Mouse (Mus musculus): ENCODE results near the gene 1700056E22Rik. TPM values are rescaled to one million over a fixed set of nuclear protein-coding genes. Genes with fewer than 3 reads are reported as not detected.
A peak's percentile ranks its signal among the peaks of the same experiment; 100 is the strongest.

1700056E22Rik gene
- polyA plus RNA-seq, 2 experiments = 0.27 to 0.51 TPM

GRCm38 (mm10) chr1:184015995-184016730, 17.9 kb downstream of the 1700056E22Rik start:
- DNase-seq (ENCODE audit: low read depth in 3 of 3, low spot score in 3 of 3) (peak in 1 of 3 experiments; percentile 42), ATAC-seq (ENCODE audit: insufficient read depth) (peak; percentile 70)
- WGBS (ENCODE audit: insufficient replicate concordance) = 44% methylated on average over 10 of the region's 10 CpGs
- Histone ChIP-seq H3K9me3 (ENCODE audit: control insufficient read depth, low read length) (no peaks in the 10 kb centered on the region), H3K27me3 (ENCODE audit: control insufficient read depth, insufficient read depth, low read length) (no peaks in the 10 kb centered on the region), H3K4me2 (ENCODE audit: low read depth) (no peak overlapping the region), H3K4me1 (replicated peaks; ENCODE audit: control insufficient read depth in 2 of 2, insufficient read depth in 2 of 2, low read length in 1 of 2) (peaks cover 4 to 7% of the 10 kb centered on the region in 2 experiments; a peak in 3 of 4 replicates), H3K27ac (no peak overlapping the region), H3K4me3 (ENCODE audit: insufficient read depth in 1 of 2, low read depth in 2 of 2, low read length in 2 of 2) (no peak overlapping the region), H3K9ac (replicated peaks) (no peak overlapping the region), H3K36me3 (replicated peaks; ENCODE audit: control insufficient read depth, insufficient read depth, low read depth) (no peaks in the 10 kb centered on the region)
- TF ChIP-seq CTCF (IDR thresholded peaks at IDR 0.05; ENCODE audit: low read depth) = no peak
- TF ChIP-seq EP300 (IDR thresholded peaks at IDR 0.05; ENCODE audit: low read depth) = 0 out of 2 replicates have a peak, but pooled peaks have one; percentile 34

- H3K27ac ChIP-seq = no peak overlapping the region
- no peak overlapping the region for H3K4me2 ChIP-seq (ENCODE audit: low read depth)
- no peaks in the 10 kb centered on the region for H3K27me3 ChIP-seq (ENCODE audit: control insufficient read depth, insufficient read depth, low read length)
- no peaks in the 10 kb centered on the region for H3K36me3 ChIP-seq (replicated peaks; ENCODE audit: control insufficient read depth, insufficient read depth, low read depth)
- no peak for TF ChIP-seq EP300 (IDR thresholded peaks at IDR 0.05; ENCODE audit: low read depth)
- TF ChIP-seq CTCF (IDR thresholded peaks at IDR 0.05; ENCODE audit: low read depth) = no peak
- no peak overlapping the region for H3K9ac ChIP-seq (replicated peaks)
- H3K4me1 ChIP-seq (replicated peaks; ENCODE audit: control insufficient read depth in 2 of 2, insufficient read depth in 2 of 2, low read length in 1 of 2) = peaks cover 4 to 7% of the 10 kb centered on the region in 2 experiments; a peak in 3 of 4 replicates
- H3K4me3 ChIP-seq (ENCODE audit: insufficient read depth in 1 of 2, low read depth in 2 of 2, low read length in 2 of 2) = no peak overlapping the region
- ATAC-seq (ENCODE audit: insufficient read depth) = no peak
- no peak for DNase-seq (ENCODE audit: low read depth in 3 of 3, low spot score in 3 of 3)
- H3K9me3 ChIP-seq (ENCODE audit: control insufficient read depth, low read length) = no peaks in the 10 kb centered on the region
- 17% methylated on average over 3 of the region's 3 CpGs for WGBS (ENCODE audit: insufficient replicate concordance)
Measured at GRCm38 (mm10) chr1:184014091-184014490, 20.0 kb downstream of the 1700056E22Rik start.

GRCm38 (mm10) chr1:184013106-184013505, 21.0 kb downstream of the 1700056E22Rik start, which contains the start of gene Dusp10:
TSS of gene Dusp10 (plus strand) at chr1:184013302.
- Histone ChIP-seq H3K4me2 (ENCODE audit: low read depth) (no peak within 1 kb of the TSS), H3K9ac (replicated peaks) (no peak within 1 kb of the TSS), H3K36me3 (replicated peaks; ENCODE audit: control insufficient read depth, insufficient read depth, low read depth) (no peaks in the 10 kb centered on the region), H3K4me3 (ENCODE audit: insufficient read depth in 1 of 2, low read depth in 2 of 2, low read length in 2 of 2) (no peak within 1 kb of the TSS), H3K9me3 (ENCODE audit: control insufficient read depth, low read length) (no peaks in the 10 kb centered on the region), H3K27ac (no peak within 1 kb of the TSS), H3K4me1 (replicated peaks; ENCODE audit: control insufficient read depth in 2 of 2, insufficient read depth in 2 of 2, low read length in 1 of 2) (peaks cover 4 to 7% of the 10 kb centered on the region in 2 experiments; a peak in 3 of 4 replicates), H3K27me3 (ENCODE audit: control insufficient read depth, insufficient read depth, low read length) (no peaks in the 10 kb centered on the region)
- no peak for TF ChIP-seq EP300 (IDR thresholded peaks at IDR 0.05; ENCODE audit: low read depth)
- no peak for TF ChIP-seq CTCF (IDR thresholded peaks at IDR 0.05; ENCODE audit: low read depth)
- WGBS (ENCODE audit: insufficient replicate concordance) = 75% methylated on average over 4 of the region's 4 CpGs
- ATAC-seq (ENCODE audit: insufficient read depth) (no peak), DNase-seq (ENCODE audit: low read depth in 3 of 3, low spot score in 3 of 3) (no peak)

- 78% methylated on average over 6 of the region's 6 CpGs for WGBS (ENCODE audit: insufficient replicate concordance)
Measured at GRCm38 (mm10) chr1:184011311-184011710, 22.8 kb downstream of the 1700056E22Rik start.

GRCm38 (mm10) chr1:184006086-184006485, 28.0 kb downstream of the 1700056E22Rik start:
- Histone ChIP-seq H3K4me2 (ENCODE audit: low read depth) (no peak overlapping the region), H3K4me3 (ENCODE audit: insufficient read depth in 1 of 2, low read depth in 2 of 2, low read length in 2 of 2) (no peak overlapping the region), H3K9ac (replicated peaks) (no peak overlapping the region), H3K9me3 (ENCODE audit: control insufficient read depth, low read length) (no peaks in the 10 kb centered on the region), H3K27me3 (ENCODE audit: control insufficient read depth, insufficient read depth, low read length) (no peaks in the 10 kb centered on the region), H3K4me1 (replicated peaks; ENCODE audit: control insufficient read depth in 2 of 2, insufficient read depth in 2 of 2, low read length in 1 of 2) (no peaks in the 10 kb centered on the region), H3K36me3 (replicated peaks; ENCODE audit: control insufficient read depth, insufficient read depth, low read depth) (no peaks in the 10 kb centered on the region), H3K27ac (no peak overlapping the region)
- no peak for TF ChIP-seq EP300 (IDR thresholded peaks at IDR 0.05; ENCODE audit: low read depth)
- TF ChIP-seq CTCF (IDR thresholded peaks at IDR 0.05; ENCODE audit: low read depth) = no peak
- no peak for ATAC-seq (ENCODE audit: insufficient read depth)
- DNase-seq (ENCODE audit: low read depth in 3 of 3, low spot score in 3 of 3) = no peak

More at GRCm38 (mm10) chr1:184011311-184011710, 22.8 kb downstream of the 1700056E22Rik start:
- ATAC-seq (ENCODE audit: insufficient read depth) = no peak
- no peak overlapping the region for H3K9ac ChIP-seq (replicated peaks)
- H3K9me3 ChIP-seq (ENCODE audit: control insufficient read depth, low read length) = no peaks in the 10 kb centered on the region
- no peaks in the 10 kb centered on the region for H3K27me3 ChIP-seq (ENCODE audit: control insufficient read depth, insufficient read depth, low read length)
- TF ChIP-seq EP300 (IDR thresholded peaks at IDR 0.05; ENCODE audit: low read depth) (no peak), CTCF (IDR thresholded peaks at IDR 0.05; ENCODE audit: low read depth) (no peak)
- H3K4me3 ChIP-seq (ENCODE audit: insufficient read depth in 1 of 2, low read depth in 2 of 2, low read length in 2 of 2) = no peak overlapping the region
- no peaks in the 10 kb centered on the region for H3K36me3 ChIP-seq (replicated peaks; ENCODE audit: control insufficient read depth, insufficient read depth, low read depth)
- no peak for DNase-seq (ENCODE audit: low read depth in 3 of 3, low spot score in 3 of 3)
- no peak overlapping the region for H3K4me2 ChIP-seq (ENCODE audit: low read depth)
- peaks cover 1 to 2% of the 10 kb centered on the region in 2 experiments; a peak in 3 of 4 replicates for H3K4me1 ChIP-seq (replicated peaks; ENCODE audit: control insufficient read depth in 2 of 2, insufficient read depth in 2 of 2, low read length in 1 of 2)
- no peak overlapping the region for H3K27ac ChIP-seq
